Mouse (Mus musculus) layer of hippocampus, postnatal 14 days (tissue): ENCODE measurements around the gene Gnptg. TPM values are rescaled to one million over a fixed set of nuclear protein-coding genes. Genes with fewer than 3 reads are reported as not detected.
A peak's percentile ranks its signal among the peaks of the same experiment; 100 is the strongest.

ENCODE experiments used
- DNase-seq, 2 experiments: peaks; one replicate each; pipeline ENCODE4 v3.0.0; 2021 to 2022; ENCODE audit warnings: low spot score in 2 of 2, mixed read lengths in 1 of 2
- microRNA-seq, 2 experiments: library from miRNA; unstranded; fragments of <30 nt; microRNA quantifications; one replicate each; pipeline ENCODE4 v1.2.0; 2021
- total RNA-seq, 2 experiments: library from RNA; stranded (reverse); gene quantifications; 2 replicates each; pipeline ENCODE4 v1.2.3; 2021

Gnptg gene
- total RNA-seq, 2 experiments from 2014 or later, result 64.4 to 71.9 TPM

DNA sequence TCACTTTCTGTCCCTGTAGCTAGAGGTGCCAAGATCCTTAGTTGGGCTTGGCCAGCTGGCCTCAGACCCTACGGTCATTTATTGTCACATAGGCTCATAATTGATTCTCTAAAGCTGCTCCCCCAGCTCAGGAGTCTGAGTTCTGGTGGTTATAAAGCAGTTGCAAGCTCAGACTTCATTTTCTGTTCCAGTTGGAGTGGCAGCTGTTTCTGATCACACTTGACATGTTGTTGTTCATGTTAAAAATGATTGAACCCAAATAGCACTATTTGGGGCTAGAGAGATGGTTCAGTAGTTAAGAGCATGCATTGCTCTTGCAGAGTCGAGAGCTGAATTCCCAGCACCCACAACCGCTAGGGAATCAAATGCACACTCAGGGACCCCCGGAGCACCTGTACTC is 29.9 kb downstream of the Gnptg start:
- DNase-seq, result peak in 1 of 2 experiments; percentile 68

- no peak for DNase-seq
These were observed 37.5 kb downstream of the Gnptg start for GRCm38 (mm10) chr17:25202401-25202800.

- DNase-seq, result no peak
These were observed 50.8 kb downstream of the Gnptg start for GRCm38 (mm10) chr17:25189091-25189490.

DNA sequence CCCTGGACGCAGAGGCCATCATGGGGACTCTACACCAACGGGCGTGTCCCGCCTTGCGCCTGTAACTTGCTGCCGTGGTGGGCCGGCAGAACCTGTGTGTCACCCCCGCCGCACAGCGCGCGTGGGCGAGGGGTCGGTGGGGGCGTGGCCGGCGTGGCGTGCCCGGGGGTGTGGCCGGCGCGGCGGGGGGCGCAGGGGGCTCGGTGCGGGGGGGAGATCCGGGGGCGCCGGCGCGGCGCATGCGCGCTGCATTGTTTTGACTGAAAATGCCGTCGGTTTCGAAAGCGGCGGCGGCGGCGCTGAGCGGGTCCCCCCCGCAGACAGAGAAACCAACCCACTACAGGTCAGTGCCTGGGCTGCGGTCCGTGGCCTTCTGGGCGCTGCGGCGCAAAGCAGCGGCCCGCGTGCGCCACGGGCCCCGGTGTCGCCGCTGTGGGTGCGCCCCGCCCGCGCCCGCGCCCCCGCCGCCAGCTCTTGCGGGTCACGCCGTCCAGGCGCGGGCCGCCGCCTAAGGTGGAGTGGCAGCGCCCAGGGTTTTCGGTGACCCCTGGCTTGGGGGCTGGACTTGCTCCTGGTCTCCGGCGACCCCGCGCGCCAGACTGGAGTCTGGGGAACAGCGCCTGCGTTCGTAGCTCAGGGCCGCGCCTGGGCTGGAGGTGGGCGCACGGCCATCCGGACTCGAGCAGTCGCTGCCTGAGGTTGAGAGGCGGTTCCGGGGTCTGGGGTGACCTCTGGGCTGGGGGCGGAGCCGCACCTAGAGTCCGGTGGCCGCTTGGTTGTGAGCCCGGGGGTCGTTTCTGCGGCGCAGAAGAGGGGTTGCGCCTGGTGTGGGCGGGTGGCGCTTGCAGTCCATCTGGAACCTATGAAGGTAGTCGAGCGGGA is 51.5 kb downstream of the Gnptg start, which contains the start of gene Unkl:
TSS of gene Unkl (plus strand) at position 248 of the 882 bp plus-strand sequence.
- peak; percentile 61 to 72 for DNase-seq

- no peak for DNase-seq
These were observed 52.2 kb downstream of the Gnptg start for GRCm38 (mm10) chr17:25187784-25188149.

DNA sequence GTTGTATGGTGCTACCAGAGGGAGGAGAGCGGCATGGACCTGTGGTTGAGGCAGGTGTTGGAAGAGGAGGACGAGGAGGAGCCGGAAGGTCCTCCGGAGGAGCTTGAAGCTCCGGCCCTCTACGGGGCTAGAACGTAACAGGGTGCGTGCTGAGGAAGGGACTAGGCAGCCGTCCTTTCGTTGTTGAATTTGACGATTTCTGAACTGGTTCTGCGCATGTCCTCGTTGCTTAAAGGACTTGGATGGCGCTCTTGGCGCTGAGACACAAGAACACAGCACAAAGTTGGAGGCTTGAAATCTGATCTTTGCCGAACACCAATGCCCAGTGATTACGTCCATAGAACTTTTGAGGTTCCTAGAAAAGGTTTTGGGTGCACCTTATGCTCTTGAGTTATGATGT is 55.0 kb downstream of the Gnptg start:
- DNase-seq, result no peak

DNA sequence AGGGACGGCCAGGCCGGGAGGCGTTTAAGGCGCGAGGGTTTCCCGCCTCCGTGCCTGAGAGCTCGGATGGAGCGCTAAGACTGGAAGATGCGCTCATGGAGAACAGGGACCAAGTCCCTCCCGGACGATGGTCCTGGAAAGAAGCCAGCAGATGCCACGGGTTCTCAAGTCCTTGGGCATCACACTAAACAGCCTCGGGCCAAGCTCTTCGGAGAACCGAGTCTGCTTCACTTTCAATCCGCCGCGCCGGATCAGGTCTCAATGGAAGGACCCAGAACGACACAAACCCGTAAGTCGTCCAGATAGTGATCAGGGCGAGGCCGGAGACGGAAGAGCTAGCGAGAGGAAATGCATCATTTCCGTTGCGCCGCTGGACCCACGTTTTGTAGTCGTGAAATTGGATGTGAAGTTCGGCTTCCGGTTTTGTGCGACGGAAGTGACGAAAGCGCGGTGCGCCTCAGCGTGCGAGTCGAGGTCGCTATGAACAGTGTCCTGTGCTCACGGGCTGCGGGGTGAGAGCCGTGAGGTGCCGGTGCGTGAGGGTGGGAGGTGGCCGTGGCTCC is 55.7 kb downstream of the Gnptg start, which contains the start of gene BC003965:
TSS of gene BC003965 (plus strand) at position 426 of the 563 bp plus-strand sequence.
- peak; percentile 97 to 99 for DNase-seq

Small RNAs within 50 kb of the gene (microRNA-seq; reads per million reads assigned to microRNA genes)
- gene Mir3547, result 25.6 to 41.1 reads per million in 2 experiments

Other genes starting within 250 kb of the Gnptg start
- gene Cramp1l, start 224.3 kb downstream of the Gnptg start, total RNA-seq, result 10 to 100 TPM; 24.0 to 28.5 TPM
- gene Ift140, start 224.0 kb downstream of the Gnptg start, total RNA-seq, result 10 to 100 TPM; 25.4 to 31.9 TPM
- 10 to 100 TPM; 10.1 to 10.7 TPM for gene Tmem204, start 156.5 kb downstream of the Gnptg start, total RNA-seq
- 10 to 100 TPM; 30.1 to 33.4 TPM for gene Telo2, start 124.2 kb downstream of the Gnptg start, total RNA-seq
- gene Ptx4, start 119.4 kb downstream of the Gnptg start, total RNA-seq, result 1 to 10 TPM; 1.4 to 1.6 TPM
- gene Clcn7, start 106.7 kb downstream of the Gnptg start, total RNA-seq, result 10 to 100 TPM; 47.3 to 51.1 TPM
- under 1 TPM in 1 of 2 experiments, not detected in 1; 0.26 TPM for gene Ccdc154, start 77.7 kb downstream of the Gnptg start, total RNA-seq
- not detected for gene Gm38655, start 64.7 kb downstream of the Gnptg start, total RNA-seq
- 10 to 100 TPM; 17.8 to 19.2 TPM for gene BC003965, start 55.6 kb downstream of the Gnptg start, total RNA-seq
- gene Unkl, start 51.7 kb downstream of the Gnptg start, total RNA-seq, result 10 to 100 TPM; 33.9 to 37.0 TPM
- gene Tsr3, start within 50 bp of the Gnptg start, total RNA-seq, result 10 to 100 TPM; 25.0 to 26.6 TPM
- gene Baiap3, start 16.2 kb upstream of the Gnptg start, total RNA-seq, result 10 to 100 TPM in 1 of 2 experiments, 1 to 10 TPM in 1; 9.7 to 11.3 TPM
- 100 to 1,000 TPM; 208 to 219 TPM for gene Ube2i, start 34.5 kb upstream of the Gnptg start, total RNA-seq
- gene Prss34, start 58.3 kb upstream of the Gnptg start, total RNA-seq, result not detected
- gene Prss28, start 68.5 kb upstream of the Gnptg start, total RNA-seq, result not detected
- gene Prss29, start 78.5 kb upstream of the Gnptg start, total RNA-seq, result not detected
- not detected for gene Tpsab1, start 105.4 kb upstream of the Gnptg start, total RNA-seq
- 1 to 10 TPM in 1 of 2 experiments, under 1 TPM in 1; 0.36 to 1.8 TPM for gene Tpsb2, start 126.2 kb upstream of the Gnptg start, total RNA-seq
- not detected for gene Tpsg1, start 129.1 kb upstream of the Gnptg start, total RNA-seq
- 10 to 100 TPM; 80.9 to 98.4 TPM for gene Cacna1h, start 193.7 kb upstream of the Gnptg start, total RNA-seq
- 1 to 10 TPM; 3.3 to 4.6 TPM for gene Tekt4, start 214.5 kb upstream of the Gnptg start, total RNA-seq